Mouse (Mus musculus): Measurements from ENCODE around the gene Ppfia3.
A peak's percentile ranks its signal among the peaks of the same experiment; 100 is the strongest.
"Not testable (repeated sequence)": the region's sequence is repeated elsewhere in the genome, so short reads cannot be mapped to it uniquely, and the experiment has no call there.

The Ppfia3 gene

DNA sequence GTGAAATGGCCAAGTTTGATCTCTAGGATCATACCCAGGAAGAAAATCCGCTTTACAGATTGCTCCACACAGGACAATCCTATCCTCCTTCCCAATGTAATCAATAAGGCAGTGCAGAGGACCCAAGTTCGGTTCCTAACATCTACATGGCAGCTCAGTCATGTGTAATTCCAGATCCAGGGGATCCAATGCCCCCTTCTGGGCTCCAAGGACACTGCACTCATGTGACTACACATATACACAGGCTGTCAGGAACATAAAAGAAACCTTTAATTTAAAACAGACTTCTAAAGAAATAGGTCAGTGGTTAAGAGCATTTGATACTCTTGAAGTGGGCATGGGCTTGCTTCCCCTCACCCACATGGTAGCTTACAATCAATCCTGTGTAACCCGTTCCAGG is 19.3 kb upstream of the Ppfia3 start:
- no peak for DNase-seq (ENCODE audit: low spot score in 2 of 2)

GRCm38 (mm10) chr7:45376057-45376456 is 9.2 kb upstream of the Ppfia3 start:
- peak in 1 of 2 experiments; percentile 36 for DNase-seq (ENCODE audit: low spot score in 2 of 2)

GRCm38 (mm10) chr7:45374620-45375019 is 7.8 kb upstream of the Ppfia3 start:
- no peak for DNase-seq (ENCODE audit: low spot score in 2 of 2)

- no peak for DNase-seq (ENCODE audit: low spot score in 2 of 2)
Observed at GRCm38 (mm10) chr7:45372371-45372770, 5.6 kb upstream of the Ppfia3 start.

DNA sequence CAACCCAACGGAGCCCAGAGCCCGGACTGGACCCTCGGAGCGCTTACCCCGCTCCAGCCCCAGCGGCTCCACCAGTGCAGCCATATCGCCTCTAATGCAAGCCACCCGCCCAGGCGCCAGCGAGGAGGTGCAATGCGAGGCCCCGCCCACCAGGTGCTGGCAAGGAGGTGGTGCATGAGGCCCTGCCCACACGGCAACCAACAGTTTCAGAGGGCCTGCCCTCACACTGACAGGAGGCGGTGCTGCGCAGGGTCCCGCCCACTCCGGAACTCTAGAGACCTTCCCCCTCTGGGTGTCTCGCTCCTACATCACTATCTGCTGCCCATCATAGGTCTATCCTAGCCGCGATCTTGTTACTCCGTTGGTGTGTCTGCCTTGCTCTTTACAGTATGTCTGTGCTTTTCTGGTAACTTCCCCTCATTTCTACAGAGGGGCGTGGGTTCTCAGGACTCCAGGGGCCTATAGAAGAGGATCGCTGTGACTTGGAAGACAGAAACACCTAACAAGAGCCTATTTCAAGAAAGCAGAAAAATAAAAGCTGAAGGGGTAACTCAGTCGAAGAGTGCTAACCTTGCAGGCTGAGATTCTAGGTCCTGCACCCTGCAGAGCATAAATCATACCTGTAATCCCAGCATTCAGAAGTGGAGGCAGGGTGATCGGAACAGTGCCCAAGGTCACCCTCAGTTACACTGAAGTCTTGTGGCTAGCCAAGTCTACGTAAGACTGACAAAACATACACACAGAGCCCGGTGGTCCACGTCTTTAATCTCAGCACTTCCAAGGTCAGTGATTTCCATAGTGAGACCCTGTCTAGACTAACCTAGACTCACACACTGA is 3.9 kb upstream of the Ppfia3 start, which contains the start of gene Lin7b:
Gene Lin7b (minus strand): TSS at position 109 of the 837 bp plus-strand sequence.
- peak; percentile 92 to 94 for DNase-seq (ENCODE audit: low spot score in 2 of 2)

DNA sequence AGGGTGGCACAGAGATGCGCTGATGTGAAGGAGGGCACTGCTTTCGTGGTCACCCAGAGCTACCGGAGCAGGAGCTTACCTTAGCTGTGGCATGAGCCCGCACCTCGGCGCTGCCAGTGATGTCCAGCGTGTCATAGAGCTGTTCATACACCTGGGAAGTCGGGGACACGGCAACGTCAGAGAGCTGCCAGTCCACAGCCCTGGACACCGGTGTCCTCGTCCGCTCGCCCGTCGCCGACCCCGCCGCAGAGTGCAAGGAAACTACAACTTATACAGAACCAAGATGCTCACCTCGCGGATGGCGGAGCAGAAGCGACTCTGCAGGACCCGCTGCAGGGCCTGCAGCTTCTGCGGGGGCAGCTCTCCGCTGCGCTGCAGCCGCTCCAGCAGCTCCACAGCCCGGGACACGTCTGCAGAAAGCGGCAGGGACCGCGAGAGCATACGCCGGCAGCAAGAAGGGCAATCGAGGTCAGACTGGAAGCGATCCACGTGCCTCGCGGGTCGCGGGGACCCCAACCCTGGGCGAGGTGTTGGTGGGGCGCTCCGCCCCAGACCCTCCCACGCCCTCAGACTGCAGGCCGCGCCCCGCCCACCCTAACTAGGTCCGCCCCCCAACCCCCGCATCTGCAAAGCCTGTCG is 3.1 kb upstream of the Ppfia3 start:
- DNase-seq (ENCODE audit: low spot score in 2 of 2): peak in 1 of 2 experiments; percentile 52

GRCm38 (mm10) chr7:45369022-45369745 is 2.4 kb upstream of the Ppfia3 start:
- DNase-seq (ENCODE audit: low spot score in 2 of 2): peak in 1 of 2 experiments; percentile 31

DNA sequence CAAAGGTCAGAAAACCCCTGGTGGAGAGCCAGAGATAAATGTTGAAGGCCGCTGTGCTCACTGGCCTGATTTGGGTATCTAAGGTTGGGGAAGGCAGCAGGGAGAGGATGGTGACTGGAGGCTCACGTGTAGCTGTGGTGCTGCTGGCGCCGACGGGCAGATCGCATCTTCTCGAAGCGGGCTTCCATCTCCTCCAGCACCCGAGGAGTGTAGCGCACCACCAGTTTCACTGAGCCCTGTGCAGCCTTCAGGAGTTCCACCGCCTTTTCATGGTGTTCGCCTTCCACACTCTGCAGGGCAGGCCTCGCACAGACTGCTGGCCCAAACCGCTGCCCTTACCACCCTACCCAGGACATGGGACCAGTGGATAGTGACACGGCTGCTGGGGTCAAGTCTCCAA is 1.4 kb upstream of the Ppfia3 start:
- peak in 1 of 2 experiments; percentile 30 for DNase-seq (ENCODE audit: low spot score in 2 of 2)

- DNase-seq (ENCODE audit: low spot score in 2 of 2): peak; percentile 98 to 99
Observed at GRCm38 (mm10) chr7:45367020-45367880, 431 bp upstream of the Ppfia3 start.

- DNase-seq (ENCODE audit: low spot score in 2 of 2): no peak
Observed at GRCm38 (mm10) chr7:45365742-45366651, 822 bp downstream of the Ppfia3 start.

GRCm38 (mm10) chr7:45363983-45364382 is 2.8 kb downstream of the Ppfia3 start:
- DNase-seq (ENCODE audit: low spot score in 2 of 2): no peak

DNA sequence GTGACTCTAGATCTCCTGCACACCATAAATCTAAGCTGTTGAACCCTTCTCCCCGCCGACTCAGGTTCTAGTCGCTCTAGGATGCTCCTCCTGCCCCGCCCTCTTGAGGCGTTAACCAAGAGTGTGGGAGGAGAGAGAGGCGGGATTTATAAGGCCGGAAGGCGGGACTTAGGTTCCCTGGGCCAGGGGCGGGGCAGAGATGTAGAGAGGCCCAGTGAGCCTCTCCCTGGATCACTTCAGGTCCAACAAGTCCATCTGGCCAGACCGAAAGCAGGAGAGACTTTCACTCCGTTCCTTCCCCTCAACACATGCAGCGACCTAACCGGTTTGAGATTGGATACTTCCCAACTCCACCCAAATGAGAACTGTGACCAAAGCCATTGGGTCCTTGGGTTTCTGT is 4.0 kb downstream of the Ppfia3 start:
- peak; percentile 41 for DNase-seq (ENCODE audit: low spot score in 2 of 2)

DNA sequence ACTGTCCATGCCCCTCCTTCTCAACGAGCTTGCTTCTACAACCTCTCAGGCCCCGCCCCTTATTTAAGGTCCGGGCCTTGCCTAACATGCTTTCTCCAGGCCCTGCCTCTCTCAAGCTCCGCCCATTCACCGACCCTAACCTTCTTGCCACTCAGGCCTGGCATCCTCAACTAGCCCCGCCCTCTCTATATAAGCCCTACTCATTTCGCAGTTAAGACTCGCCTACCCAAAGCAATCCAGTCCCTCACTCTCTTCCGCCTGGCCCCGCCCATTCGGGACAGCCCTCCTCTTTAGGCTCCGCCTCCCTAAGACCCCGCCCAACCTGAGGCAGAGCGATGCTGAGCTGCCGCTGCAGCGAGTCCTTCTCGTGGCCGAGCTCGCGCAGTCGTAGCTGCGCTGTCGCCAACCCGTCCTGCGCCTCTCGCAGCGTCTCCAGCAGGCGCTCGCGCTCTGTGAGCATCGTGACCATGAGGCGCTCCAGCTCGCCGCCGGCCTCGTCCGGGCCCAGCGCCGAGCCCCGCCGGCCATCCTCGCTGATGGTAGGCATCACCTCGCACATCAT is 5.5 kb downstream of the Ppfia3 start:
- DNase-seq (ENCODE audit: low spot score in 2 of 2): peak; percentile 79 to 82

DNA sequence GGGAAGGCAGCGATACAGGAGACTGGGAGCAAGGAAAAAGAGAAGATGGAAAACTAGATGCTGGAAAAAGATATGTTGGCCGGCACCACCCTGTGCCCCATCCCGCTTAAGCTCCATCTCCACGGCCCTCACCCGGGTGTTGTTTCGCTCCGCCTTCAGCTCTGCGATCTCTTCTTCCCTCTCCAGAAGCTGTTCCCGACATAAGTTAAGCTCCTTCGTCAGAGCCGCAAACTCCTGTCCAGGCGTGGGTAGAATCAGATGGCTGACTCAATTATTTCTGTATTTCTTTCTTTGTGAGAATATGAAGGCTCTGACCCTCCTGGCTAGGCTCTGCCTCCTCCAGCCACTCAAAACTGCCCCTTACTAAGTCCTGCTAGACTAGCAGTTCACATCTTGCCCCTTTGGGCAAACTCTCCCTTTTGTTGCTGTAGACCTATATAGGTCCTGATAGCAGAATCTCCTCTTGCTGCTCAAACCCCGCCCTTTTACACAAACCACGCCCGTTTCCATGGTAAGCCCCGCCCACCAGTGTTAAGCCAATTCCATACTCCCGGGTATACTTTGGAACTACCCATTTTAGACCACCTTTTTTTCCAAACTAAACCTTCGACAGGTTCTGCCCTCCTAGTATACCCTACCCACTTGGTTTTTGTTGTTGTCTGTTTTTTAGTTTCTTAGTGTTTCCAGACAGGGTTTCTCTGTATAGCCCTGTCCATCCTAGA is 6.3 kb downstream of the Ppfia3 start:
- DNase-seq (ENCODE audit: low spot score in 2 of 2): peak; percentile 34 to 48

DNA sequence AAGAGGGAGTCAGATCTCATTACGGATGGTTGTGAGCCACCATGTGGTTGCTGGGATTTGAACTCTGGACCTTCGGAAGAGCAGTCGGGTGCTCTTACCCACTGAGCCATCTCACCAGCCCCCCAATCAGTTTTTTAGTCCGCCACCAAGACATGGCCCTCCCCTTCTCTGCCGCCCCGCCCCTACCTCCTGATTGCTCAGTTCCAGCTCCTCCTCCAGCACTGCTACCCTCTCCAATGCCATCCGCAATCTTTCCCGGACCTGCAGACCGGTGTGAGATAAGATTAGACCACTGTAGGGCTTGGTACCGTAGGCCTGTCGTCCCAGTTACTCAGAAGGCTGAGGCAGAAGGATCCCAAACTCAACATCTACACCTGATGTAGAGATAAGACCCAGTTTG is 7.7 kb downstream of the Ppfia3 start:
- DNase-seq (ENCODE audit: low spot score in 2 of 2): not testable (repeated sequence)

GRCm38 (mm10) chr7:45356087-45356486 is 10.7 kb downstream of the Ppfia3 start:
- DNase-seq (ENCODE audit: low spot score in 2 of 2): no peak

GRCm38 (mm10) chr7:45355318-45356020 is 11.3 kb downstream of the Ppfia3 start:
- DNase-seq (ENCODE audit: low spot score in 2 of 2): no peak

GRCm38 (mm10) chr7:45353041-45353440 is 13.8 kb downstream of the Ppfia3 start:
- no peak for DNase-seq (ENCODE audit: low spot score in 2 of 2)

- peak in 1 of 2 experiments; percentile 35 for DNase-seq (ENCODE audit: low spot score in 2 of 2)
Observed at GRCm38 (mm10) chr7:45346905-45347304, 19.9 kb downstream of the Ppfia3 start.
